15 mouse cellular contexts compared by ENCODE assay signal in the genomic region with DNA sequence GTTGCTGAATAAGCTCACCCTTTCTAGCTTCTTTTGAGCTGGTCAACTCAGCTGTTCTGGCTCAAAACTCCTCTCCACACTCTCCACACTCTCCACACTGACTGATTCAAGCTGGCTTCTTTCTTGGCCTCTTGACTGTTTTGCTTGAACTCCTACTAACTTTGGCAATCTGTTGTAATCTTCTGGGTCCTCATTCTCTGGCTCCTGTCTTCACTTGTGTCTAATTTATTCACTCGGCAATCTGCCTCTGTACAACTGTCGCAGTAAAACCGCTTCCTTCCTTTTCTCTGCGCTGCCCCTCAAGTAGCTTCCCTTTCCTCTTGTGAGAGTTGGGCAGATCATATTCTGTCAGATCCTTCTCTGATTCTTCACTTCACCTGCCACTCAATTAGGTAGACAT. TPM values are rescaled to one million over a fixed set of nuclear protein-coding genes. Genes with fewer than 3 reads are reported as not detected.
DNase-seq lines count a peak whose midpoint lies in the region; ATAC-seq lines count a peak whose summit lies in the region.
"Had no signal": no experiment of that assay in that cellular context is flagged by ENCODE, and none has a peak within 500 bp of the region (broad histone marks: within the 10 kb centered on the region; RNA-seq: fewer than 3 reads in every experiment).

No protein-coding gene starts in this region.

- H3K4me2 ChIP-seq in kidney, embryonic 14.5 days (replicated peaks; ENCODE audit: low read depth, low read length) = no peak overlapping the region
- no peak overlapping the region for H3K4me2 ChIP-seq in liver, embryonic 11.5 days
- H3K4me2 ChIP-seq: midbrain, embryonic 15.5 days had no signal

- H3K4me3 ChIP-seq in kidney, embryonic 14.5 days (ENCODE audit: low read length) = no peak overlapping the region
- H3K4me3 ChIP-seq in liver, embryonic 11.5 days (ENCODE audit: low read depth, low read length) = no peak overlapping the region
- H3K4me3 ChIP-seq: heart, adult 2 months; midbrain, embryonic 15.5 days had no signal

- H3K4me1 ChIP-seq in kidney, embryonic 14.5 days (ENCODE audit: control insufficient read depth, insufficient read depth, low read length) = peaks cover 19% of the 10 kb centered on the region
- peaks cover 26% of the 10 kb centered on the region for H3K4me1 ChIP-seq in liver, embryonic 11.5 days (replicated peaks; ENCODE audit: control insufficient read depth, insufficient read depth, low read length)

- H3K9ac ChIP-seq in kidney, embryonic 14.5 days (ENCODE audit: low read depth, low read length) = no peak overlapping the region
- H3K9ac ChIP-seq in liver, embryonic 11.5 days (ENCODE audit: low read depth, low read length) = no peak overlapping the region
- H3K9ac ChIP-seq: midbrain, embryonic 15.5 days had no signal

- peaks cover 19% of the 10 kb centered on the region for H3K36me3 ChIP-seq in kidney, embryonic 14.5 days (ENCODE audit: control insufficient read depth, insufficient read depth, low read length)
- H3K36me3 ChIP-seq in liver, embryonic 11.5 days (ENCODE audit: control insufficient read depth, insufficient read depth, low read length) = peaks cover 18% of the 10 kb centered on the region

- no peaks in the 10 kb centered on the region for H3K9me3 ChIP-seq in kidney, embryonic 14.5 days (ENCODE audit: control insufficient read depth, low read length)
- H3K9me3 ChIP-seq in liver, embryonic 11.5 days (ENCODE audit: control insufficient read depth, low read length) = no peaks in the 10 kb centered on the region
- H3K9me3 ChIP-seq: midbrain, embryonic 15.5 days had no signal

- DNase-seq in kidney, postnatal 14 days = peak; percentile 15
- DNase-seq in MEL-GATA-1-ER (ENCODE audit: extremely low read depth, low read depth) = peak; percentile 95
- DNase-seq in liver, embryonic 11.5 days (ENCODE audit: low spot score) = no peak
- DNase-seq in thymus, postnatal 0 days (ENCODE audit: low spot score) = peak; percentile 73
- DNase-seq in cerebellum, adult 18-20 months = no peak
- DNase-seq in spleen, adult 12 weeks (ENCODE audit: low spot score) = no peak
- DNase-seq in adrenal gland, postnatal 10 days = no peak
- DNase-seq: cerebellum, postnatal 36 days; kidney, postnatal 4 days had no signal

- WGBS in kidney, embryonic 14.5 days = 80% methylated on average over 4 of the region's 4 CpGs
- WGBS in liver, embryonic 11.5 days = 57% methylated on average over 4 of the region's 4 CpGs

- H3K27ac ChIP-seq in kidney, embryonic 14.5 days (ENCODE audit: low read depth, low read length) = no peak overlapping the region
- peak overlapping the region; percentile 59; the same call in 1 of the 2 replicates for H3K27ac ChIP-seq in liver, embryonic 11.5 days (ENCODE audit: low read depth, low read length)
- H3K27ac ChIP-seq: heart, adult 2 months; midbrain, embryonic 15.5 days had no signal

- no peaks in the 10 kb centered on the region for H3K27me3 ChIP-seq in kidney, embryonic 14.5 days (ENCODE audit: control insufficient read depth, insufficient read depth, low read length)
- no peaks in the 10 kb centered on the region for H3K27me3 ChIP-seq in liver, embryonic 11.5 days (replicated peaks; ENCODE audit: control insufficient read depth, insufficient read depth, low read length)
- H3K27me3 ChIP-seq: midbrain, embryonic 15.5 days had no signal

- ATAC-seq in kidney, embryonic 14.5 days (ENCODE audit: low FRiP score, low TSS enrichment) = no peak
- no peak for ATAC-seq in liver, embryonic 11.5 days (replicated peaks; ENCODE audit: low FRiP score)
- ATAC-seq: midbrain, embryonic 15.5 days had no signal

RNA-seq across cellular contexts. Expression of a gene that starts 1.9 kb away (rescaled TPM):
- 30.6 and 48.9 TPM in 2 replicates for polyA plus RNA-seq in kidney, embryonic 14.5 days (2014; fragmentation: Nextera tagmentation; extraction: Ambion mirVana)
- 94.3 and 103 TPM in 2 replicates for polyA plus RNA-seq in liver, embryonic 11.5 days (2014; fragmentation: Nextera tagmentation; extraction: Ambion mirVana)
- 41.6 and 43.4 TPM in 2 replicates for polyA plus RNA-seq in thymus, postnatal 0 days (2015; fragmentation: Nextera tagmentation; extraction: Ambion mirVana)
- 10 to 100 TPM; 86.9 to 95.1 TPM for total RNA-seq in adrenal gland, postnatal 10 days (2021)

RNA-seq across cellular contexts. Expression of a gene that starts 10.7 kb away (rescaled TPM):
- polyA plus RNA-seq in kidney, embryonic 14.5 days (2014; fragmentation: Nextera tagmentation; extraction: Ambion mirVana) = not detected in 2 replicates
- not detected in 2 replicates for polyA plus RNA-seq in liver, embryonic 11.5 days (2014; fragmentation: Nextera tagmentation; extraction: Ambion mirVana)
- 0.29 and 0.53 TPM in 2 replicates for polyA plus RNA-seq in thymus, postnatal 0 days (2015; fragmentation: Nextera tagmentation; extraction: Ambion mirVana)
- total RNA-seq in adrenal gland, postnatal 10 days (2021) = not detected
- total RNA-seq: ES-E14; heart, adult 2 months had no signal
- polyA plus RNA-seq: heart, adult 2 months; limb, embryonic 11.5 days; midbrain, embryonic 15.5 days; stomach, embryonic 14.5 days had no signal

RNA-seq across cellular contexts. Expression of a gene that starts 21.9 kb away (rescaled TPM):
- polyA plus RNA-seq in kidney, embryonic 14.5 days (2014; fragmentation: Nextera tagmentation; extraction: Ambion mirVana) = 0.77 and 0.86 TPM in 2 replicates
- polyA plus RNA-seq in liver, embryonic 11.5 days (2014; fragmentation: Nextera tagmentation; extraction: Ambion mirVana) = 2.9 and 3.6 TPM in 2 replicates
- polyA plus RNA-seq in thymus, postnatal 0 days (2015; fragmentation: Nextera tagmentation; extraction: Ambion mirVana) = 0.26 and 0.33 TPM in 2 replicates
- 1 to 10 TPM; 4.2 to 5.7 TPM for total RNA-seq in adrenal gland, postnatal 10 days (2021)

RNA-seq across cellular contexts. Expression of a gene that starts 30.6 kb away (rescaled TPM):
- 10.4 and 10.6 TPM in 2 replicates for polyA plus RNA-seq in kidney, embryonic 14.5 days (2014; fragmentation: Nextera tagmentation; extraction: Ambion mirVana)
- polyA plus RNA-seq in liver, embryonic 11.5 days (2014; fragmentation: Nextera tagmentation; extraction: Ambion mirVana) = 0.34 and 0.53 TPM in 2 replicates
- 14.8 and 18.4 TPM in 2 replicates for polyA plus RNA-seq in thymus, postnatal 0 days (2015; fragmentation: Nextera tagmentation; extraction: Ambion mirVana)
- total RNA-seq in adrenal gland, postnatal 10 days (2021) = 1 to 10 TPM; 7.6 to 9.8 TPM

Comparison
In these comparisons a context has a peak if more than half of its experiments do, and no peak if none do; other contexts are left out.
1. DNase-seq: peak in kidney, postnatal 14 days (single experiment), MEL-GATA-1-ER (single experiment) and thymus, postnatal 0 days (single experiment); none in liver, embryonic 11.5 days (single experiment), cerebellum, adult 18-20 months (0 of 2), spleen, adult 12 weeks (single experiment) and adrenal gland, postnatal 10 days (single experiment).